ENCODE assay signal across 11 mouse cellular contexts in genomic region chr7:141478270-141478748, GRCm38 (mm10). TPM values are rescaled to one million over a fixed set of nuclear protein-coding genes. Genes with fewer than 3 reads are reported as not detected.
DNase-seq lines count a peak whose midpoint lies in the region; ATAC-seq and TF ChIP-seq lines count a peak whose summit lies in the region.
"Had no signal": no experiment of that assay in that cellular context is flagged by ENCODE, and none has a peak within 500 bp of the region (broad histone marks: within the 10 kb centered on the region; RNA-seq: fewer than 3 reads in every experiment).

No protein-coding gene starts in this region.

- intact Hi-C loops in left cerebral cortex, postnatal 10 days (cut with DNase I): no loop called here

- TF ChIP-seq POLR2A in limb, embryonic 14.5 days (IDR thresholded peaks at IDR 0.05; ENCODE audit: borderline replicate concordance, extremely low read depth, insufficient read depth, insufficient read length): no peak

- peak overlapping the region; percentile 90 for H3K4me2 ChIP-seq in kidney, embryonic 14.5 days (replicated peaks; ENCODE audit: low read depth, low read length)
- H3K4me2 ChIP-seq in embryonic facial prominence, embryonic 14.5 days (ENCODE audit: low read depth, low read length): peak overlapping the region; percentile 93
- H3K4me2 ChIP-seq in limb, embryonic 14.5 days (replicated peaks; ENCODE audit: low read depth, low read length, severe bottlenecking): peak overlapping the region; percentile 91; the same call in 1 of the 2 replicates

- peak overlapping the region; percentile 40; the same call in 1 of the 2 replicates for H3K9ac ChIP-seq in kidney, embryonic 14.5 days (ENCODE audit: low read depth, low read length)
- peak overlapping the region; percentile 28; the same call in 1 of the 2 replicates for H3K9ac ChIP-seq in embryonic facial prominence, embryonic 14.5 days (ENCODE audit: low read depth, low read length)
- no peak overlapping the region for H3K9ac ChIP-seq in limb, embryonic 14.5 days (ENCODE audit: low read depth, low read length, severe bottlenecking)

- 63% methylated on average over 5 of the region's 5 CpGs for WGBS in kidney, embryonic 14.5 days
- WGBS in embryonic facial prominence, embryonic 14.5 days: 57% methylated on average over 4 of the region's 5 CpGs
- WGBS in limb, embryonic 14.5 days: 67% methylated on average over 5 of the region's 5 CpGs

- H3K4me3 ChIP-seq in kidney, embryonic 14.5 days (ENCODE audit: low read length): no peak overlapping the region
- H3K4me3 ChIP-seq in embryonic facial prominence, embryonic 14.5 days (ENCODE audit: low read depth, low read length): no peak overlapping the region
- peak overlapping the region; percentile 6; the same call in 1 of the 2 replicates for H3K4me3 ChIP-seq in limb, embryonic 14.5 days (replicated peaks; ENCODE audit: low read length)

- ATAC-seq in kidney, embryonic 14.5 days (ENCODE audit: low FRiP score, low TSS enrichment): no peak
- no peak for ATAC-seq in embryonic facial prominence, embryonic 14.5 days (ENCODE audit: low read depth)
- no peak for ATAC-seq in limb, embryonic 14.5 days (ENCODE audit: low FRiP score, low read depth)
- ATAC-seq in erythroblast, adult 5-6 weeks (replicated peaks; ENCODE audit: low FRiP score, poor library complexity, severe bottlenecking): no peak

- no peaks in the 10 kb centered on the region for H3K36me3 ChIP-seq in kidney, embryonic 14.5 days (ENCODE audit: control insufficient read depth, insufficient read depth, low read length)
- no peaks in the 10 kb centered on the region for H3K36me3 ChIP-seq in embryonic facial prominence, embryonic 14.5 days (ENCODE audit: control insufficient read depth, insufficient read depth, low read length)
- no peaks in the 10 kb centered on the region for H3K36me3 ChIP-seq in limb, embryonic 14.5 days (ENCODE audit: control insufficient read depth, insufficient read depth, low read length)

- peak overlapping the region; percentile 95; the same call in 1 of the 2 replicates for H3K27ac ChIP-seq in kidney, embryonic 14.5 days (ENCODE audit: low read depth, low read length)
- peak overlapping the region; percentile 93 for H3K27ac ChIP-seq in embryonic facial prominence, embryonic 14.5 days (replicated peaks; ENCODE audit: low read depth, low read length)
- H3K27ac ChIP-seq in limb, embryonic 14.5 days (replicated peaks; ENCODE audit: low read depth, low read length): peak overlapping the region; percentile 92

- no peaks in the 10 kb centered on the region for H3K27me3 ChIP-seq in kidney, embryonic 14.5 days (ENCODE audit: control insufficient read depth, insufficient read depth, low read length)
- peaks cover 19% of the 10 kb centered on the region for H3K27me3 ChIP-seq in embryonic facial prominence, embryonic 14.5 days (replicated peaks; ENCODE audit: control insufficient read depth, insufficient read depth, low read length)
- H3K27me3 ChIP-seq in limb, embryonic 14.5 days (ENCODE audit: control insufficient read depth, insufficient read depth, low read length): peaks cover 7% of the 10 kb centered on the region; the same call in 1 of the 2 replicates

- H3K4me1 ChIP-seq in kidney, embryonic 14.5 days (ENCODE audit: control insufficient read depth, insufficient read depth, low read length): peaks cover 56% of the 10 kb centered on the region
- H3K4me1 ChIP-seq in embryonic facial prominence, embryonic 14.5 days (ENCODE audit: control insufficient read depth, insufficient read depth, low read length): peaks cover 43% of the 10 kb centered on the region
- peaks cover 57% of the 10 kb centered on the region for H3K4me1 ChIP-seq in limb, embryonic 14.5 days (ENCODE audit: control insufficient read depth, insufficient read depth, low read length)

- DNase-seq in kidney, adult 8-10 months: no peak
- peak; percentile 47 for DNase-seq in 3T3-L1 (ENCODE audit: low read depth, low spot score)
- DNase-seq in embryonic facial prominence, embryonic 14.5 days (ENCODE audit: low spot score): no peak
- DNase-seq in limb, embryonic 14.5 days (ENCODE audit: low spot score): no peak
- no peak for DNase-seq in left cerebral cortex, postnatal 10 days (ENCODE audit: extremely low spot score in 1 of 2, low spot score in 2 of 2)
- DNase-seq in layer of hippocampus, postnatal 36 days: no peak
- DNase-seq: midbrain, embryonic 14.5 days; right cerebral cortex, postnatal 14 days; thymus, postnatal 36 days had no signal

- H3K9me3 ChIP-seq in kidney, embryonic 14.5 days (ENCODE audit: control insufficient read depth, low read length): no peaks in the 10 kb centered on the region
- no peaks in the 10 kb centered on the region for H3K9me3 ChIP-seq in embryonic facial prominence, embryonic 14.5 days (ENCODE audit: control insufficient read depth, low read length)
- no peaks in the 10 kb centered on the region for H3K9me3 ChIP-seq in limb, embryonic 14.5 days (ENCODE audit: control insufficient read depth, low read length)

RNA-seq across cellular contexts. Expression of gene Tspan4, which starts 3.3 kb away (rescaled TPM):
- polyA plus RNA-seq in kidney, embryonic 14.5 days (2014; fragmentation: Nextera tagmentation; extraction: Ambion mirVana): 71.9 and 90.2 TPM in 2 replicates
- 85.1 and 86.2 TPM in 2 replicates for polyA plus RNA-seq in embryonic facial prominence, embryonic 14.5 days (2014; fragmentation: Nextera tagmentation; extraction: Ambion mirVana)
- polyA plus RNA-seq in limb, embryonic 14.5 days (2012; rRNA removed): 101 and 165 TPM in 2 replicates
- polyA plus RNA-seq in limb, embryonic 14.5 days (2014; fragmentation: Nextera tagmentation; extraction: Ambion mirVana): 77.9 and 79.4 TPM in 2 replicates
- total RNA-seq in left cerebral cortex, postnatal 10 days (2021): 10 to 100 TPM; 29.0 to 35.4 TPM
- 10 to 100 TPM; 13.1 to 13.7 TPM for total RNA-seq in layer of hippocampus, postnatal 36 days (2021)
- 0.58 and 1.7 TPM in 2 replicates for total RNA-seq in erythroblast, adult 5-6 weeks (2015; ENCODE audit: low replicate concordance)
- 2.2 and 7.7 TPM in 2 replicates for total RNA-seq in erythroblast, adult 5-6 weeks (2017; ENCODE audit: low replicate concordance)

RNA-seq across cellular contexts. Expression of gene Polr2l, which starts 3.4 kb away (rescaled TPM):
- polyA plus RNA-seq in kidney, embryonic 14.5 days (2014; fragmentation: Nextera tagmentation; extraction: Ambion mirVana): 77.9 and 85.5 TPM in 2 replicates
- polyA plus RNA-seq in embryonic facial prominence, embryonic 14.5 days (2014; fragmentation: Nextera tagmentation; extraction: Ambion mirVana): 59.3 and 65.2 TPM in 2 replicates
- 27.5 and 32.1 TPM in 2 replicates for polyA plus RNA-seq in limb, embryonic 14.5 days (2012; rRNA removed)
- 59.4 and 61.0 TPM in 2 replicates for polyA plus RNA-seq in limb, embryonic 14.5 days (2014; fragmentation: Nextera tagmentation; extraction: Ambion mirVana)
- total RNA-seq in left cerebral cortex, postnatal 10 days (2021): 10 to 100 TPM; 43.8 to 45.0 TPM
- total RNA-seq in layer of hippocampus, postnatal 36 days (2021): 10 to 100 TPM; 42.8 to 44.9 TPM
- 7.3 and 10.0 TPM in 2 replicates for total RNA-seq in erythroblast, adult 5-6 weeks (2015; ENCODE audit: low replicate concordance)
- total RNA-seq in erythroblast, adult 5-6 weeks (2017; ENCODE audit: low replicate concordance): 5.4 and 9.5 TPM in 2 replicates

RNA-seq across cellular contexts. Expression of gene Cd151, which starts 11.1 kb away (rescaled TPM):
- polyA plus RNA-seq in kidney, embryonic 14.5 days (2014; fragmentation: Nextera tagmentation; extraction: Ambion mirVana): 93.2 and 108 TPM in 2 replicates
- polyA plus RNA-seq in embryonic facial prominence, embryonic 14.5 days (2014; fragmentation: Nextera tagmentation; extraction: Ambion mirVana): 54.9 and 60.7 TPM in 2 replicates
- 100 and 125 TPM in 2 replicates for polyA plus RNA-seq in limb, embryonic 14.5 days (2012; rRNA removed)
- polyA plus RNA-seq in limb, embryonic 14.5 days (2014; fragmentation: Nextera tagmentation; extraction: Ambion mirVana): 44.2 and 44.4 TPM in 2 replicates
- total RNA-seq in left cerebral cortex, postnatal 10 days (2021): 10 to 100 TPM; 31.8 to 33.7 TPM
- total RNA-seq in layer of hippocampus, postnatal 36 days (2021): 10 to 100 TPM; 21.4 to 21.5 TPM
- total RNA-seq in erythroblast, adult 5-6 weeks (2015; ENCODE audit: low replicate concordance): 5.2 TPM in 1 of 2 replicates, not detected in the other
- total RNA-seq in erythroblast, adult 5-6 weeks (2017; ENCODE audit: low replicate concordance): 9.5 and 11.0 TPM in 2 replicates

RNA-seq across cellular contexts. Expression of gene Cracr2b, which starts 17.4 kb away (rescaled TPM):
- 13.1 and 13.4 TPM in 2 replicates for polyA plus RNA-seq in kidney, embryonic 14.5 days (2014; fragmentation: Nextera tagmentation; extraction: Ambion mirVana)
- polyA plus RNA-seq in embryonic facial prominence, embryonic 14.5 days (2014; fragmentation: Nextera tagmentation; extraction: Ambion mirVana): 6.6 and 10.3 TPM in 2 replicates
- 11.9 and 12.1 TPM in 2 replicates for polyA plus RNA-seq in limb, embryonic 14.5 days (2012; rRNA removed)
- polyA plus RNA-seq in limb, embryonic 14.5 days (2014; fragmentation: Nextera tagmentation; extraction: Ambion mirVana): 8.3 and 8.8 TPM in 2 replicates
- 1 to 10 TPM; 3.4 to 5.8 TPM for total RNA-seq in left cerebral cortex, postnatal 10 days (2021)
- 1 to 10 TPM; 3.9 to 6.0 TPM for total RNA-seq in layer of hippocampus, postnatal 36 days (2021)
- total RNA-seq in erythroblast, adult 5-6 weeks (2015; ENCODE audit: low replicate concordance): 0.77 TPM in 1 of 2 replicates, not detected in the other
- 3.2 TPM in 1 of 2 replicates, not detected in the other for total RNA-seq in erythroblast, adult 5-6 weeks (2017; ENCODE audit: low replicate concordance)

RNA-seq across cellular contexts. Expression of gene Pnpla2, which starts 23.3 kb away (rescaled TPM):
- 27.4 and 31.9 TPM in 2 replicates for polyA plus RNA-seq in kidney, embryonic 14.5 days (2014; fragmentation: Nextera tagmentation; extraction: Ambion mirVana)
- 16.9 and 20.4 TPM in 2 replicates for polyA plus RNA-seq in embryonic facial prominence, embryonic 14.5 days (2014; fragmentation: Nextera tagmentation; extraction: Ambion mirVana)
- 14.8 and 16.4 TPM in 2 replicates for polyA plus RNA-seq in limb, embryonic 14.5 days (2012; rRNA removed)
- 14.5 and 14.8 TPM in 2 replicates for polyA plus RNA-seq in limb, embryonic 14.5 days (2014; fragmentation: Nextera tagmentation; extraction: Ambion mirVana)
- 10 to 100 TPM; 19.2 to 25.5 TPM for total RNA-seq in left cerebral cortex, postnatal 10 days (2021)
- 10 to 100 TPM; 17.7 to 27.0 TPM for total RNA-seq in layer of hippocampus, postnatal 36 days (2021)
- 10.0 and 11.3 TPM in 2 replicates for total RNA-seq in erythroblast, adult 5-6 weeks (2015; ENCODE audit: low replicate concordance)
- 5.9 and 6.0 TPM in 2 replicates for total RNA-seq in erythroblast, adult 5-6 weeks (2017; ENCODE audit: low replicate concordance)
